Mouse (Mus musculus) gastrocnemius, postnatal 25 days (tissue): ENCODE measurements at regions not wholly inside any gene's neighbourhood (a gene's known extent, or its start where the extent isn't known, plus 50 kb on each side); places are given as distances from the start of the nearest gene placed in this dataset.
A peak's percentile ranks its signal among the peaks of the same experiment; 100 is the strongest.
"Not testable (repeated sequence)": the region's sequence is repeated elsewhere in the genome, so short reads cannot be mapped to it uniquely, and the experiment has no call there.

Experiments used
- DNase-seq: peaks from one replicate; pipeline ENCODE4 v3.0.0; 2022

DNA sequence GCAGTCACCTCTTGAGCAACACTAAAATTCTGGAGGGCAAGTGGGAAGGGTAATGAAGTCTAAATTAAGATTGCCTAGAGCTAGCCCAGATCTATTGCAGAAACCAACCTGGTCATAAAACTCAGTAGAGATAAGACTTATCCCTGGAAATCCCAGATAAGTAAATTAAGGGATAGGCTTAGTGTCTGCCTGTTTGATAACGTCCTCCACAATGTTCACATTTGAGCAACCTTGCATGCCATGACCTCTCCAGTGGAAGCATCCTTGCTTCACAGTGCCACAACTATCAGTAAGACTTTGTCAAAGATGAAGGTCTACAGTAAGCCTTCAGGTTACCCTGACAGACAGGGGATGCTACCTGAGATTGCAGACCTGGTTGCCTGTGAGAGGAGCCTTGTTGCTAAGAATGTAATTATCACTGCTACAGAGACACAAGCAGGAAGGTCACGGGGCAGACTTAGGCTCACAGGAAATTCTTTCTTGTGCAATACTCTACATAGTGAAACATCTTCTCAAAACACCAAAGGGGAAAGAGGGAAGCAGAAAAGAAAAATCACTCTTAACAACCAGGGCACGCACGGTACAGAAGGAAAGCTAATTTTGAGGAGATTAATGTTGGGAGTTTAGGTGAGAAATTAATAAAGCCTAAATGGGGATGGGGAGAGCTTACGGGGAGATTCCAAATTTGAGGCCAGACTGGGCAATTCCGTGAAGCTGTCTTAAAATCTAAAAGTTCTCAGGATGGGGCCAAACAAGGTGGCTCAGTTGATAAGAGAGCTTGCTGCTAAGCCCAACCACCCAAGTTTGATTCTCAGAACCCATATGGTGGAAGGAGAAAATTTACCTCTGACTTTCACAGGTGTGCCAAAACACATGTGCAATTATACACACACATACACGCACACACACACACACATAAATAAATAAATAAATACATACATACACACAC is 56.9 kb upstream of the Prdm9 start:
- DNase-seq: no peak

DNA sequence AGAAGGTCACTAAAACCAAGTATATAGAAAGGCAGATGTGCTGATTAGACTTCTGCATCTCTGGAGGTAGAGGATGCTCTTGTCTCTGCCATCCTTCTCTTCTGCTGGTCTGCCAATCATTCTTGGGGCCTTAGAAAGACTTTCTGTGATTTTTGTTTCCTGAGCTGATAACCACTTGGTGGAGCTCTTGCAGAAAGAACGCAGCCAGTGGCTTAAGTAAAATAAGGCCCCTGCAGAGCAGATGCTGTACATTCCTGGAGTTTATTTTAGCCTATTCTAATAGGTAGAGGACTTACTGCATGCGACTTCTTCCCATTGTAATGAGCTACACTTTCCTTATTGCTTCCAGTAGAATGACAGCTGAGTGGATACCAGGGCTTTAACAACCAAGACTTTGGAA is 58.8 kb upstream of the Prdm9 start:
- no peak for DNase-seq

DNA sequence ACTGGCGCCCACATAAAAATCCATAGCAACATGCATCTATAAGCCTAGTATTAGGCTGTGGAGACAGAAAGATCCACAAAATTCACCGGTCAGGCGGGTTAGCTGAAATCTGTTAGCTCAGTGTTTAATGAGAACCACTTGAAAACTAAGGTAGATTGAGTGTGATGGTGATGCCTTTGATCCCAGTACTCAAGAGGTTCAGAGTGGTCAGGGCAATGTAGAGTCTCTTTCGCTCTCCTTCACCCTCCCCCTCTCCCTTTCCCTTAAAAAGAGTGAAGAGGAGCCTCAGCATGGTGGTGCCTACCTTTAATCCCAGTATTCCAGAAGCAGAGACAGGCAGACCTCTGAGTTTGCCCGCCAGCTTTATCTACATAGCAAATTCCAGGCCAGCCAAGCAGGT is 66.6 kb upstream of the Prdm9 start:
- DNase-seq: no peak

DNA sequence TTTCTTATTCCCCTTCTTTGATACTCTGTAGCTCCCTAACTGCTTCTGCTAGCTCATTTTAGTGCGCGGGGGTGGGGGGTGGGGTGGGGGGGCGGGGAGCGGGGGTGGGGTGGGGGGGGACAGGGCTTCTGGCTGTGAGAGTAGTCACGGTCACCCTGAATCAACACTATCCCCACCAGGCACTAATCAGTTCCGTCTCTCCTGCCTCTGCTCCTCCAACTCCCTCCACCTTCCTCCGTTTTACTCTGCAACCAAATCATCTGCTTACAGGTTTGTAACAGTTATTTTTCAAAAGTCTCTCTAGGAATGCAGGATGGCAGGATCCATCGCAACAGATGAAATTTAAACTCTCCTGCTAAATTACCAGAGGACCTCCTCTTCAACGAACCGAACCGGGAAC is 67.5 kb upstream of the Prdm9 start:
- no peak for DNase-seq

DNA sequence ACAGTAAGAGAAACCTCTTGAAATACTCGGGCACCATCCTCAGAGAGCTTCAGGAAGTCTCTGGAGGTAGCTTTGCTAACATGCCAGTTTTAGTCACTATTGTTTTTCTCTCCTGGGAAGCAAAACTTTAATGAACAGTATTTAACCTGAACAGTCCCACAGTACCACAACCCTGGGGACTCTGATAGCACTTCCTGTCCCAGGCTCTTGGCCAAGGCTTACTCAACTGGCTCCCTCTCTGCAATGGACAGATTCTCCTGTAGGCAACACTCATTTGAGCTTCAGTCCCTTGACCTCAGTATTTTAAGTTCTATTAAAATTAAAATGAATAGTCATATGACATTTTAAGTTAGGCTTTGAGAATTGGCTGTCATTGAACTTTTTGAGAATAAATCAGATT is 67.9 kb upstream of the Prdm9 start:
- peak; percentile 12 for DNase-seq

DNA sequence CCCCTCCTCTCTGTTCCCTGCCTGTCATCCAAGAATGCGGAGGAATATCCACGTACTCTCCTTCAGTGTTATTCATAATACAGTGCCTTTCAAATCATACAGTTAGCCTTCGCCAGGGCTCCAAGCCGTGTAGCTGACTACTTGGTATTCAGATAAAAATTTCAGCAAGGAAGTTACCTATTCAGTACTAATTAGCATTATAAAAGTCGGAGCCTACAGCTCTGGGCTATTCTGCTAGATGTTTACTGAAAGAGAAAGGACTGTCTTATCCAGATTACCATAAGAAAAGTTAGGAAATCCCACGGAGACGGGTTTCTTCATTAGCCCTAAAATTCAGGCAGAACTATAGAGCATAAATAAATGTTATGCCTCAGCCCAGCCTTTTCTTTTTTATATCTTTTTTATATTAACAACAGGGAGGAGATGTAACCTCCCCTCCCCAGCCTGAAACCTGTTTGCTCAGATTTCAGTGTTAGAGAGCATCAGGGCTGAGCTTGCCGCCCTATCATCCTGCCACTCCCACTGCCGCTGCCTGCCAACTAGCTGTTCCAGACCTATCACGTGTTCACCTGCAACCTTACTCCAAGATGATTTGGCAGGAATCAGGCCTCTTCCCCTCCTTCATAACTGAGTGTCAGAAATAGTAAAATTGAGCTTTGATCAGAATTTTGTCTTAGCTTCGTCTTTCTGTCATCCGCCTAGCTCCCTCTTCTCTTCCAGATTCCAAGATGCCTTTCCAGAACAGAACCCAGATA is 65.5 kb upstream of the Chd1 start:
- DNase-seq: not testable (repeated sequence)

DNA sequence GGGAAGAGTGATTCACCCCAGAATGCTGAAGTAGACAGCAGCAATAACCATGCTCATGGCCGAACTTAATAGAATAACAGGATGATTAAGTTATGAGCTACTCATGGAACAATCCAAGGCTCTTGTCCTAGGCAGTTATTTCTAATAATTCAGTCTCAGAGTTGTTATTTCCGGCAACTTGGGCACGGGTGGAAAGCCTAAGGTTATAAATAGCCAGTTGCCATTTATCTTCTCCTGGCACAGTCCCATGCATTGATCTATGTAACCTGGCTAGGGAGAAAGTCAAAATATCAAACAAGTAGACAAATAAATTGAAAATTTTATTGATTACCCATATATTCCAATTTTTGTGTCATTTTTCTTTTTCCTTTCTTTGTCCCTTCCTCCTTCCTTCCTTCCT is 64.0 kb upstream of the Chd1 start:
- DNase-seq: no peak

DNA sequence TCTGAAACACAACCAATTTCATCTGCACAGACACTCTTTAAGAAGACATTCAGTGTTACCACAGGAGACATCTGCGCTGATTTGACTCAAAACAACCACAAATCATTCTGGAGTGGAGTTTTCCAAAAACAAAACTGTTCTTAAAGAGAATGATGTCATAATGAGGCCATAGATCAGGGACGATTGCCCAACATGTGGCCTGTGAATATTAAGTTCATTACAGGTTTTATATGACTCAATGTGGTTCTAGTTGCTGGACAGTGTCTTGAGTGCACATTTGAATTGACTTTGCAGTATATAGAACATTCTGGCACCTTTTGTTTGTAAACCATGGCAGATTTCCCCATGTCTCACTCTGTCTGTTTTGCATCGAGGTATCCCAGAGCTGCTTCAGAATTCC is 63.0 kb upstream of the Chd1 start:
- DNase-seq: no peak

DNA sequence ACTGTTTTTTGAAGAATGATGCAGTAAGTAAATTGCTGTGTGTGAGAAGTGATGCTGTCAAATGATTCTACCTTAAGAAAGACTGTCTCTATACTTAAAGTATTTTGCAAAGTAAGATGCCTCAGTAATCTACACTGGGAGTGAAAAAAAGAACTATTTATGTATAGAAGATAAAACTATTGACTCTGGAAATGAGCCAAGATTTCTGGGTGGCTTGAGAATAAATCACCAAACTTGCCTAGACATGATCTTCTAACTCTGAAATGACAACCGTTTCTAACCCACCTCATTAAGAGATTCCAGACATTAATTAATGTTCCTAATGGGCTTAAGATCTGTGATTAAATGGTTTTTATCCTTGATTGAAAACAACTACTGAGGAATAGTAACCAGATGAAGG is 58.0 kb upstream of the Chd1 start:
- DNase-seq: no peak

DNA sequence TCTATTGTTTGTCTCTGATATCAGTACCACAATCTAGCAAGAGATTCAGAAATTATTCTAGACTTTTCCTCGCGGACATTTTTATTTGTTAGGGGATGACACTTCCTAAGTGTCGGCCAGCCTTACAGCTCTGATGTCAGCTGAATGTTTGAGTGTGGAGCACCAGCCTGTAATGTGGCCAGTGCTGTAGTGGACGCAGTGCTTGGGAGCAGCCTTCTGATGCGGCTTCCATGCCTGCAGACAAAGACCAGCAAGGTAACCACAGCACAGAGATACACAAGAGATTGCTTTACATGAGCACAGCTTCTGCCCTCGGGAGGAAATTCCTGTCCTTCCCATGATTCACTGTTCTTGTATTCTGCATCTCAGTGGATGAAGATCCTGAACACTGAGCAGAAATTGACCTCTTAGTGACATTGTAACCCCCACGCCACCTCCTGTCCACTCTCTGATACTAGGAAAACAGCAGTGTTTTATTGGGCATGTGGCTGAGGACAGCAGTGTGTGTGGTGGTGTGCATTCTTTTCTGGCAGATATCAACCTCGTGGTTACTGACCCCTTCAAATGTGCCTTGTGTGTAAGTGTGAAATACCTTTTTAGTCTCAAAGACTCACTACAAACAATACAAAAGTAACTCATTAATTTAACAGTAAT is 54.6 kb upstream of the Chd1 start:
- no peak for DNase-seq

DNA sequence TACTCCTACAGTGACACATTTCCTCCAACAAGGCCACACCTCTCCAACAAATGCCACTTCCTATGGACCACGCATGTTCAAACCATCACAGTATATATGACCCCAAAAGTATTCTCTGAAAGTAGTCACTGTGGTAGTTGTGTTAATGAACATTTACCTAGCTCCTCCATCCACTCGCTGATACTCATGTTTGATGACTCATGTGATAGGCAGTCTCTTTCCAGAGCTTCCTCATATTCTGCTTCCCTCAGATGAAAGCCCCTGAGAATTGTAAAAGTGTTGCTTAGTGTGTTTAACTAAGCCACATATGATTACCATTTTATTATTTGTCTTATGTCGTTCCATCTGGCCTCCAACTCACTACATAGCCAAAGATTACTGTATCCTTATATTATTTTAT is 52.9 kb upstream of the Chd1 start:
- DNase-seq: no peak
